18 mouse cellular contexts compared by ENCODE assay signal in the genomic region with DNA sequence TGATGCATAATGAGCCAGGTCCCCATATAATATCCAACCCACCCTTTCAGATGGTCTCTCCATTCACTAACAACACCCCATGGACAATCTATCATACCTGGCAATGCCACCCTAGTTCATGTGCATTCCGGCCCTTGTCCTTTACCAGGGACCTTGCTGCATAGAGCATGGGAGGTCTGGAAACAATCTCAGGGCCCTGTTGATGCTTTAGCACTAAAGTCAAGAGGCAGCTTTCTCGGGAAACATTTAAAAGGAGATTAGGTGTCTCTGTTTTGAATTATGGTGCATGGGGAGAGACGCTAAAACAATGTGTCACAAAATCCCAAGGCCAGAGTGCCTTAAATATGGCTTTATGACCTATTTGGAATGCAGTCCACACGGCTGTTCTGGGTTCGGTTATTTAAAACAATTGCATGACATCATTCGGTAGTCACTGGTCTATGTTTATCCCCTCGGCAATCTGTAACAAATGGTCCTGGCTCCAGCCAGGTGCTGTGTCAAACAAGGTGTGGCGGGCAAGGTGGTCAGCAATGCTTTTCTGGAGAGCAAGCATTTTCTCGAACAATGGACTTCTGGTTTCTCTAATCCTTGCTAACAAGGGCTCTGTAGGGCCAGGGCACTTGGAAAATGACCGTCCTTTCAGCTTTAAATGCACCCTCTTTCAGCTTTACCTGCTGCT.
DNase-seq lines count a peak whose midpoint lies in the region; ATAC-seq and TF ChIP-seq lines count a peak whose summit lies in the region.
"Had no signal": no experiment of that assay in that cellular context is flagged by ENCODE, and none has a peak within 500 bp of the region (broad histone marks: within the 10 kb centered on the region; RNA-seq: fewer than 3 reads in every experiment).

No protein-coding gene starts in this region.

- H3K4me2 ChIP-seq in limb, embryonic 11.5 days (ENCODE audit: low read depth, severe bottlenecking), result no peak overlapping the region
- peak overlapping the region; percentile 5 for H3K4me2 ChIP-seq in myocyte (ENCODE audit: low read depth)
- H3K4me2 ChIP-seq in liver, postnatal 0 days (ENCODE audit: low read depth, low read length), result no peak overlapping the region
- H3K4me2 ChIP-seq: forebrain, embryonic 12.5 days; limb, embryonic 15.5 days; liver, embryonic 15.5 days had no signal

- WGBS in limb, embryonic 11.5 days, result 30% methylated on average over 10 of the region's 10 CpGs
- 51% methylated on average over 10 of the region's 10 CpGs for WGBS in limb, embryonic 10.5 days
- 72% methylated on average over 10 of the region's 10 CpGs for WGBS in liver, postnatal 0 days (ENCODE audit: insufficient replicate concordance)

- no peaks in the 10 kb centered on the region for H3K36me3 ChIP-seq in limb, embryonic 11.5 days (ENCODE audit: control insufficient read depth, insufficient read depth, low read length)
- no peaks in the 10 kb centered on the region for H3K36me3 ChIP-seq in limb, embryonic 10.5 days
- no peaks in the 10 kb centered on the region for H3K36me3 ChIP-seq in myocyte (ENCODE audit: control insufficient read depth, insufficient read depth)
- H3K36me3 ChIP-seq in liver, postnatal 0 days (replicated peaks; ENCODE audit: insufficient read depth, low read length), result no peaks in the 10 kb centered on the region
- H3K36me3 ChIP-seq: forebrain, embryonic 12.5 days; limb, embryonic 15.5 days; liver, embryonic 15.5 days had no signal

- TF ChIP-seq CTCF in liver, postnatal 0 days (IDR thresholded peaks at IDR 0.05; ENCODE audit: low read depth), result no peak

- no peaks in the 10 kb centered on the region for H3K4me1 ChIP-seq in limb, embryonic 11.5 days (ENCODE audit: control insufficient read depth, insufficient read depth, low read length)
- H3K4me1 ChIP-seq in limb, embryonic 10.5 days, result peaks cover 26% of the 10 kb centered on the region
- no peaks in the 10 kb centered on the region for H3K4me1 ChIP-seq in liver, postnatal 0 days (ENCODE audit: insufficient read depth)
- H3K4me1 ChIP-seq: liver, embryonic 15.5 days had no signal

- no peak overlapping the region for H3K4me3 ChIP-seq in limb, embryonic 11.5 days (ENCODE audit: low read depth, low read length)
- no peak overlapping the region for H3K4me3 ChIP-seq in limb, embryonic 10.5 days
- no peak overlapping the region for H3K4me3 ChIP-seq in myocyte
- H3K4me3 ChIP-seq in liver, postnatal 0 days (ENCODE audit: low read depth, low read length), result no peak overlapping the region
- H3K4me3 ChIP-seq: forebrain, embryonic 12.5 days; limb, embryonic 15.5 days; liver, embryonic 15.5 days had no signal

- ATAC-seq in limb, embryonic 11.5 days (ENCODE audit: insufficient number of reproducible peaks, low FRiP score, low TSS enrichment, low read depth), result peak; percentile 60; the same call in 1 of the 2 replicates
- ATAC-seq in liver, postnatal 0 days, result no peak

- no peak overlapping the region for H3K9ac ChIP-seq in limb, embryonic 11.5 days (ENCODE audit: low read length)
- H3K9ac ChIP-seq in liver, postnatal 0 days (replicated peaks), result no peak overlapping the region
- H3K9ac ChIP-seq: forebrain, embryonic 12.5 days; limb, embryonic 15.5 days; liver, embryonic 15.5 days had no signal

- no peak for TF ChIP-seq EP300 in liver, postnatal 0 days (IDR thresholded peaks at IDR 0.05; ENCODE audit: low read depth)

- no peak for TF ChIP-seq POLR2A in myocyte (IDR thresholded peaks at IDR 0.05; ENCODE audit: insufficient read length, low read depth)

- H3K9me3 ChIP-seq in limb, embryonic 11.5 days (ENCODE audit: control insufficient read depth, low read length), result no peaks in the 10 kb centered on the region
- H3K9me3 ChIP-seq in limb, embryonic 10.5 days (replicated peaks), result no peaks in the 10 kb centered on the region
- H3K9me3 ChIP-seq in liver, postnatal 0 days (ENCODE audit: low read length), result no peaks in the 10 kb centered on the region
- H3K9me3 ChIP-seq: forebrain, embryonic 12.5 days; limb, embryonic 15.5 days; liver, embryonic 15.5 days had no signal

- H3K27me3 ChIP-seq in limb, embryonic 11.5 days (ENCODE audit: control insufficient read depth, insufficient read depth, low read length), result no peaks in the 10 kb centered on the region
- 0 out of 2 replicates have a peak, but pooled peaks cover 4% of the 10 kb centered on the region for H3K27me3 ChIP-seq in limb, embryonic 10.5 days (ENCODE audit: low read depth, poor library complexity, severe bottlenecking)
- H3K27me3 ChIP-seq in myocyte (ENCODE audit: control insufficient read depth, insufficient read depth, insufficient read length), result no peaks in the 10 kb centered on the region
- H3K27me3 ChIP-seq in liver, postnatal 0 days (ENCODE audit: insufficient read depth, low read length), result no peaks in the 10 kb centered on the region
- H3K27me3 ChIP-seq: forebrain, embryonic 12.5 days; limb, embryonic 15.5 days; liver, embryonic 15.5 days had no signal

- no peaks in the 10 kb centered on the region for H3K79me2 ChIP-seq in myocyte (ENCODE audit: control insufficient read depth, insufficient read depth)

- no peak overlapping the region for H3K27ac ChIP-seq in limb, embryonic 11.5 days (replicated peaks; ENCODE audit: low read depth, low read length)
- H3K27ac ChIP-seq in limb, embryonic 10.5 days, result no peak overlapping the region
- H3K27ac ChIP-seq in liver, postnatal 0 days (ENCODE audit: low read depth), result no peak overlapping the region
- H3K27ac ChIP-seq: forebrain, embryonic 12.5 days; limb, embryonic 15.5 days; liver, embryonic 15.5 days had no signal

- no peak overlapping the region for H3ac ChIP-seq in myocyte (ENCODE audit: control insufficient read depth, insufficient read length)

- peak; percentile 89 for DNase-seq in heart, adult 11 months
- DNase-seq in heart, adult 8-10 months (ENCODE audit: low spot score), result no peak
- peak; percentile 33 for DNase-seq in limb, embryonic 11.5 days (ENCODE audit: low spot score)
- no peak for DNase-seq in limb, embryonic 10.5 days (ENCODE audit: low spot score)
- peak; percentile 62 for DNase-seq in forelimb bud, embryonic 11.5 days (ENCODE audit: low read depth, low spot score)
- no peak for DNase-seq in liver, postnatal 0 days
- DNase-seq: adrenal gland, adult 2 months; gastrocnemius, postnatal 25 days; kidney, adult 18-20 months; kidney, postnatal 10 days; lung, postnatal 10 days; midbrain, embryonic 14.5 days; right cerebral cortex, postnatal 25 days; thymus, postnatal 36 days had no signal

TF ChIP-seq in myocyte, 11 proteins besides CTCF, POLR2A, EP300 and RAD21:
- TF ChIP-seq MYOG (IDR thresholded peaks at IDR 0.05; ENCODE audit: control insufficient read depth in 1 of 3, insufficient read depth in 1 of 3, insufficient read length in 2 of 3, low read depth in 2 of 3) (peak in 1 of 3 experiments; percentile 60), POLR2AphosphoS2 (IDR thresholded peaks at IDR 0.05; ENCODE audit: insufficient read length, low read depth) (no peak), SRF (IDR thresholded peaks at IDR 0.05; ENCODE audit: control insufficient read depth, insufficient read length, low read depth) (no peak), MYOD1 (IDR thresholded peaks at IDR 0.05; ENCODE audit: control insufficient read depth in 1 of 3, insufficient read length in 2 of 3, low read depth in 2 of 3) (peak in 2 of 3 experiments; percentile 7 to 60), USF1 (IDR thresholded peaks at IDR 0.05; ENCODE audit: low read depth) (no peak), REST (IDR thresholded peaks at IDR 0.05; ENCODE audit: insufficient read depth, insufficient read length) (no peak)
TF ChIP-seq in myocyte: peak in this region for 2.

Comparison
In these comparisons a context has a peak if more than half of its experiments do, and no peak if none do; other contexts are left out.
1. DNase-seq: peak in heart, adult 11 months (single experiment), limb, embryonic 11.5 days (single experiment) and forelimb bud, embryonic 11.5 days (single experiment); none in heart, adult 8-10 months (single experiment), limb, embryonic 10.5 days (single experiment) and liver, postnatal 0 days (single experiment).